Mouse (Mus musculus): Measurements from ENCODE around the gene Bace1. TPM values are rescaled to one million over a fixed set of nuclear protein-coding genes. Genes with fewer than 3 reads are reported as not detected.

The Bace1 gene
- 12.8 TPM for polyA plus RNA-seq (2014; fragmentation: Illumina TruSeq; extraction: RNeasy Lipid Tissue Mini Kit (QIAGEN cat#74804); ENCODE audit: low read depth, low replicate concordance)

DNA sequence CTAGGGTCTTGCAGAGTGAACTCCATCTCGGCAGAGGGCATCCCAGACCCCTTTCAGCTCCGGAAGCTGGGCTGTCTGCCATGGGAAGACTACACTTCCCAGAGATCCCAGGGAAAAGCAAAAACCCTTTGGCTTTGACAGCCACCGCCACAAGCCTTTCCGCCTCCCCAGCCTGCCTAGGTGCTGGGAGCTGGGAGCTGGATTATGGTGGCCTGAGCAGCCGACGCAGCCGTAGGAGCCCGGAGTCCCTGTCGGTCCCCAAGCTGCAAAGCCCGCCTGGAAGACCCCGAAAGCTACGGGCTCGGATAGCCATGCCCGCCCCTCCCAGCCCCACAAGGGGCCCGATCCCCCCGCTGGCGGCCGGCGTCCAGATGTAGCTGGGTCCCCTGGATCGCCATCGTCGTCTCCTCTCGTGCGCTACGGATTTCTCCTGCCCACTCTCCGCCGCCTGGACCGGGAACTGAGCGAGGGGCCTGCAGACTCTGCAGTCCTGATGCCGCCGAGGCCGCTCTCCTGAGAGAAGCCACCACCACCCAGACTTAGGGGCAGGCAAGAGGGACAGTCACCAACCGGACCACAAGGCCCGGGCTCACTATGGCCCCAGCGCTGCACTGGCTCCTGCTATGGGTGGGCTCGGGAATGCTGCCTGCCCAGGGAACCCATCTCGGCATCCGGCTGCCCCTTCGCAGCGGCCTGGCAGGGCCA lies at the start of gene Bace1:
Gene Bace1 (plus strand): TSS at position 147 of the 705 bp plus-strand sequence.

DNA sequence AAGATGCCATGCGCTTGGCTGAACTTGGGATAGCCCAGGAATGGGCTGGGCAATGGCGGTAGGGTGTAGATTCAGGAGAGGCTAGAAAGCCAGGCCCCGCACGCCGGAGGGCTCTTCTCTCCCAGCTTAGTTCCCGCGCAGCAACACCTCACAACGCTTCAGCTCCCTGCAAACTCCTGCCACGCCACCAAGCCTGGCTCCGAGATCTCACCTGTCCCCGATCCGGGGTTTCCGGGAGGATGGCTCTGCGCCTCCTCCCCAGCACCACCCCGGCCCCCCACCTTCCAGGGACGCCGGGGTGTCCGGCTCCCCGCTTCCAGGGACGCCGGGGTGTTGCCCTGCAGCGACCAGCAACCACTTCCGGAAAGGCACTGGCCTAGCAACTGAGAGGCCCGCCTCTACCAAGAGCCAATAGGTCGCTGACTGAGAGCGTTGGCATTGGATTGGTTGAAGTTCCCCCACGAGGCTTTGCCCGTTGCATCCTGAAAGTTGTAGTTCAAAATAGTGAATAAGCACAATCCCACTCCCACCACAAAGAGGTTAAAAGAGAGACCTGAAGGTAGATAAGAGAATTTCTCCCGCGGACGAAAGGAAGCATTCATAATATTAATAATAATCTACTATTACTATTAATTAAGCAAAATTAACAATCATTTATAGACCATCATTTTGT lies 10.0 kb upstream of the Bace1 start, which contains the start of gene Cep164:
Gene Cep164 (minus strand): TSS at position 401 of the 673 bp plus-strand sequence.

DNA sequence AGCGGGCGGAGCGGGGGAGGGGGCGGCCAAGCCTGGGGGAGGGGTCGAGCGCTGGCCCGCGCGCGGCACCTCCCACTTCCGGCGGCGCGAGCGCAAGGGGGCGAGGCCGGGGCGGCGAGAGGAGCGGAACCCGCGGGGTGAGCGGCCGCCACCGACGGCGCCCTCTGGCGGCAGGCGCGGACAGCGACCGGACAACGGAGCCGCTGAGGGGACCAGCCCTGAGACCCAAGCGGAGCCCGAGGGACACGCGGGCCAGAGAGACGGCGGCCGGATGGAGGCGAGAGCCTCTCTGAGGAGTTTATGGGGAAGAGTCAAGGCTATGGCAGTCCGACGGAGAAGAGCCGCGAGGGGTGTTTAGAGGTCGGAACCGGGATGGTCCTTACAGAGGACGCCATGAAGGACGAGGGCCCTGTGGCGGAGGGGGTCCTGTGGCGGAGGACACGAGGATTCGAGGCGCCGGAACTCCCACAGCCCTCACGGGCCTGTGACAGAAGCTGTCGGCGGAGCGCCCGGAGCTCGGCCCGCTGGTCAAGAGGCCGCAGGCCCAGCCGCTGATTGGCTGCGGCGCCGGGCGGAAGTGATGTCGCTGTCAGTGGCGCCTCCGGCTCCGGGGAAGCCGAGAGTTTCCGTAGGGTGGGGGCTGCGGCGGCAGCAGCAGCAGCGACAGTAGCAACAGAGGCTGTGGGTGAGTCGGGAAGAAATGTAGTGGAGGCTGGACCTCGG lies 68.1 kb downstream of the Bace1 start, which contains the start of the genes Pcsk7 and Rnf214:
Gene Pcsk7 (plus strand): TSS at position 143 of the 723 bp plus-strand sequence.
Gene Rnf214 (minus strand): TSS at position 557 of the 723 bp plus-strand sequence.

Other genes with a start within 250 kb of the Bace1 start
- gene Cep164, start 9.9 kb upstream of the Bace1 start, polyA plus RNA-seq (2014; fragmentation: Illumina TruSeq; extraction: RNeasy Lipid Tissue Mini Kit (QIAGEN cat#74804); ENCODE audit: low read depth, low replicate concordance): 1.4 TPM
- 5.1 TPM for gene Pcsk7, start 67.9 kb downstream of the Bace1 start, polyA plus RNA-seq (2014; fragmentation: Illumina TruSeq; extraction: RNeasy Lipid Tissue Mini Kit (QIAGEN cat#74804); ENCODE audit: low read depth, low replicate concordance)
- gene Rnf214, start 68.3 kb downstream of the Bace1 start, polyA plus RNA-seq (2014; fragmentation: Illumina TruSeq; extraction: RNeasy Lipid Tissue Mini Kit (QIAGEN cat#74804); ENCODE audit: low read depth, low replicate concordance): 31.3 TPM
- gene Tagln, start 97.5 kb downstream of the Bace1 start, polyA plus RNA-seq (2014; fragmentation: Illumina TruSeq; extraction: RNeasy Lipid Tissue Mini Kit (QIAGEN cat#74804); ENCODE audit: low read depth, low replicate concordance): 2.8 TPM
- 12.3 TPM for gene Sidt2, start 116.7 kb downstream of the Bace1 start, polyA plus RNA-seq (2014; fragmentation: Illumina TruSeq; extraction: RNeasy Lipid Tissue Mini Kit (QIAGEN cat#74804); ENCODE audit: low read depth, low replicate concordance)
- gene Pafah1b2, start 174.1 kb downstream of the Bace1 start, polyA plus RNA-seq (2014; fragmentation: Illumina TruSeq; extraction: RNeasy Lipid Tissue Mini Kit (QIAGEN cat#74804); ENCODE audit: low read depth, low replicate concordance): 24.0 TPM
- gene Sik3, start 174.2 kb downstream of the Bace1 start, polyA plus RNA-seq (2014; fragmentation: Illumina TruSeq; extraction: RNeasy Lipid Tissue Mini Kit (QIAGEN cat#74804); ENCODE audit: low read depth, low replicate concordance): 7.5 TPM

Data from liver, adult 10 weeks (tissue).